In the genomic region with DNA sequence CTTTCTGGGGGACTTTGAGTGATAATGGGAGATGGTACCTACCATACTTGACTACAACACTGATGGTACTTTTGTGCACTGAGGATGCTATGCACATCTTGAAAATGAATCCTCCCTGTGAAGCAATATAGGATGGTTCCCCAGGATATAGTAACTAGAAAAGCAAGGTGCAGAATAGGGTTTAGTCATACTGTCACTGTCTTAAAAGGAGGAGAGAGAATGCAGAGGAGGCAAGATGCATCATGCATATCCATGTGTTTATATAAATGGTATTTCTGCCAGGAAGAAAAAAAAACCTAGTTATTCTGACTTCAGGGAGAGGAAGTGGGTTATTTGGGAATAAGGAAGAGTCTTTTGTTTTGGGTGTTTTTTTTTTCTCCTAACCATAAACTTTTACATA, we compare ENCODE assay signal across 24 mouse cellular contexts. TPM values are rescaled to one million over a fixed set of nuclear protein-coding genes. Genes with fewer than 3 reads are reported as not detected.
DNase-seq lines count a peak whose midpoint lies in the region; ATAC-seq and TF ChIP-seq lines count a peak whose summit lies in the region.
"Had no signal": no experiment of that assay in that cellular context is flagged by ENCODE, and none has a peak within 500 bp of the region (broad histone marks: within the 10 kb centered on the region; RNA-seq: fewer than 3 reads in every experiment).

No protein-coding gene starts in this region.

- no peaks in the 10 kb centered on the region for H3K9me3 ChIP-seq in lung, postnatal 0 days (ENCODE audit: low read length)
- H3K9me3 ChIP-seq: embryonic facial prominence, embryonic 12.5 days; embryonic facial prominence, embryonic 15.5 days; heart, embryonic 10.5 days; heart, embryonic 13.5 days had no signal

- H3K27ac ChIP-seq in lung, postnatal 0 days (ENCODE audit: low read length) = no peak overlapping the region
- H3K27ac ChIP-seq: embryonic facial prominence, embryonic 12.5 days; embryonic facial prominence, embryonic 15.5 days; heart, embryonic 10.5 days; heart, embryonic 13.5 days; hindbrain, embryonic 14.5 days; hindbrain, postnatal 0 days had no signal

- no peak overlapping the region for H3K4me2 ChIP-seq in lung, postnatal 0 days (replicated peaks; ENCODE audit: low read depth, low read length)
- H3K4me2 ChIP-seq: embryonic facial prominence, embryonic 12.5 days; embryonic facial prominence, embryonic 15.5 days; heart, embryonic 13.5 days; hindbrain, embryonic 14.5 days had no signal

- ATAC-seq in lung, postnatal 0 days = no peak
- ATAC-seq: forebrain, embryonic 14.5 days; forebrain, postnatal 0 days; hindbrain, postnatal 0 days had no signal

- TF ChIP-seq EP300 in lung, postnatal 0 days (IDR thresholded peaks at IDR 0.05) = no peak

- no peaks in the 10 kb centered on the region for H3K36me3 ChIP-seq in lung, postnatal 0 days (ENCODE audit: insufficient read depth, low read length)
- H3K36me3 ChIP-seq: embryonic facial prominence, embryonic 12.5 days; embryonic facial prominence, embryonic 15.5 days; heart, embryonic 10.5 days; heart, embryonic 13.5 days had no signal

- H3K4me3 ChIP-seq in lung, postnatal 0 days (ENCODE audit: low read depth, low read length) = no peak overlapping the region
- H3K4me3 ChIP-seq: embryonic facial prominence, embryonic 12.5 days; embryonic facial prominence, embryonic 15.5 days; heart, adult 2 months; heart, embryonic 10.5 days; heart, embryonic 13.5 days had no signal

- no peak for TF ChIP-seq CTCF in lung, postnatal 0 days (IDR thresholded peaks at IDR 0.05)

- H3K27me3 ChIP-seq in lung, postnatal 0 days (replicated peaks; ENCODE audit: insufficient read depth, low read length) = no peaks in the 10 kb centered on the region
- H3K27me3 ChIP-seq: embryonic facial prominence, embryonic 12.5 days; embryonic facial prominence, embryonic 15.5 days had no signal

- H3K9ac ChIP-seq in lung, postnatal 0 days (replicated peaks; ENCODE audit: low read depth) = no peak overlapping the region
- H3K9ac ChIP-seq: embryonic facial prominence, embryonic 12.5 days; embryonic facial prominence, embryonic 15.5 days; forebrain, postnatal 0 days; heart, embryonic 13.5 days; hindbrain, embryonic 14.5 days had no signal

- peak; percentile 32 for DNase-seq in lung, postnatal 0 days (ENCODE audit: low spot score)
- DNase-seq in lung, postnatal 4 days = no peak
- DNase-seq in brain, adult 2 months (ENCODE audit: low read depth, low spot score) = peak; percentile 60
- DNase-seq in telencephalon, adult 2 months (ENCODE audit: low read depth, low spot score) = peak; percentile 45
- DNase-seq in urinary bladder, postnatal 14 days (ENCODE audit: low spot score) = no peak
- DNase-seq in spleen, postnatal 4 days (ENCODE audit: low spot score in 2 of 2) = no peak
- DNase-seq: adrenal gland, adult 8-10 months; adrenal gland, postnatal 25 days; cerebellum, adult 11 months; cerebellum, adult 2 months; cerebellum, adult 9-11 months; cerebellum, postnatal 25 days; forebrain, postnatal 0 days; gastrocnemius, postnatal 10 days; gastrocnemius, postnatal 36 days; heart, postnatal 4 days had no signal

- 0 out of 2 replicates have a peak, but pooled peaks cover under 1% of the 10 kb centered on the region for H3K4me1 ChIP-seq in lung, postnatal 0 days (ENCODE audit: insufficient read depth, low read depth, low read length)
- H3K4me1 ChIP-seq: embryonic facial prominence, embryonic 12.5 days had no signal

RNA-seq across cellular contexts. Expression of a gene that starts 42.3 kb away (rescaled TPM):
- 11.1 and 12.4 TPM in 2 replicates for polyA plus RNA-seq in lung, postnatal 0 days (2015; fragmentation: Nextera tagmentation; extraction: Ambion mirVana)

RNA-seq across cellular contexts. Expression of a gene that starts 54.2 kb away (rescaled TPM):
- 4.2 TPM in 2 replicates for polyA plus RNA-seq in lung, postnatal 0 days (2015; fragmentation: Nextera tagmentation; extraction: Ambion mirVana)

Comparison
In these comparisons a context has a peak if more than half of its experiments do, and no peak if none do; other contexts are left out.
1. DNase-seq: peak in lung, postnatal 0 days (single experiment), brain, adult 2 months (single experiment) and telencephalon, adult 2 months (single experiment); none in lung, postnatal 4 days (0 of 2), urinary bladder, postnatal 14 days (single experiment) and spleen, postnatal 4 days (0 of 2).